Mouse (Mus musculus) left cerebral cortex, adult 2 months (tissue): Measurements from ENCODE around the gene Fam131a. TPM values are rescaled to one million over a fixed set of nuclear protein-coding genes. Genes with fewer than 3 reads are reported as not detected.
"Not testable (repeated sequence)": the region's sequence is repeated elsewhere in the genome, so short reads cannot be mapped to it uniquely, and the experiment has no call there.

Experiments
- DNase-seq, 2 experiments: peaks; one replicate each; pipeline ENCODE4 v3.0.0; 2021 to 2022; ENCODE audit warnings: low spot score in 2 of 2, mixed read lengths in 1 of 2; ENCODE audit errors: extremely low spot score in 1 of 2
- H3K27ac ChIP-seq: fragments of 200-600 bp; 2 replicates; pipeline ENCODE4 v1.8.1; 2022
- H3K4me3 ChIP-seq: fragments of 200-600 bp; 2 replicates; pipeline ENCODE4 v1.8.1; 2022
- CTCF ChIP-seq: fragments of 200-600 bp; IDR thresholded peaks from 2 replicates; pipeline ENCODE4 v1.8.1; 2022; ENCODE audit warnings: antibody characterized with exemption, mild to moderate bottlenecking, moderate library complexity
- intact Hi-C: fragments of 180-260 bp; cut with DNase I; formaldehyde crosslinking; loops from one replicate; pipeline ENCODE4 v1.15.1; 2025
- long read RNA-seq, 2 experiments: library from polyadenylated mRNA; stranded (forward); transcript quantifications; one replicate each; pipeline ENCODE4 v2.0.0; 2021; ENCODE audit warnings: borderline mapping rate in 2 of 2
- total RNA-seq, 2 experiments: library from RNA; stranded (reverse); gene quantifications; 2 replicates each; pipeline ENCODE4 v1.2.3; 2021

Fam131a gene
- total RNA-seq, result 100 to 1,000 TPM; 320 to 343 TPM
- long read RNA-seq, experiment 1, transcript Fam131a-201 (6 exons, 2,432 nt), result major isoform, 193 of 313 reads
- long read RNA-seq, experiment 1, transcript Fam131a-203 (5 exons, 803 nt), result minor isoform, 14 of 313 reads
- long read RNA-seq, experiment 1, transcript Fam131a-205 (7 exons, 962 nt), result minor isoform, 26 of 313 reads
- long read RNA-seq, experiment 1, partial matches to known transcripts, result 73 of 313 reads
- long read RNA-seq, experiment 1, other reads (novel, unspliced or antisense), result 7 of 313 reads
- long read RNA-seq, experiment 2, transcript Fam131a-201 (6 exons, 2,432 nt), result major isoform, 101 of 208 reads
- long read RNA-seq, experiment 2, transcript Fam131a-203 (5 exons, 803 nt), result minor isoform, 6 of 208 reads
- long read RNA-seq, experiment 2, transcript Fam131a-205 (7 exons, 962 nt), result minor isoform, 23 of 208 reads
- long read RNA-seq, experiment 2, partial matches to known transcripts, result 65 of 208 reads
- long read RNA-seq, experiment 2, other reads (novel, unspliced or antisense), result 13 of 208 reads

GRCm38 (mm10) chr16:20693111-20693701, at the start of gene Fam131a:
Gene Fam131a, plus strand, starts transcription at chr16:20693241.
- peak within 1 kb of the TSS; percentile 72 for H3K4me3 ChIP-seq
- intact Hi-C loops, result loop anchor here (2.0 kb wide), 1 partner anchor 14 kb away; no protein-coding TSS in a partner anchor
- H3K27ac ChIP-seq, result peak within 1 kb of the TSS; percentile 88
- peak; percentile 93 to 94 for DNase-seq
- TF ChIP-seq CTCF, result no peak

GRCm38 (mm10) chr16:20643911-20644310, 49.1 kb upstream of the Fam131a start:
- Histone ChIP-seq H3K4me3 (no peak overlapping the region), H3K27ac (no peak overlapping the region)
- intact Hi-C loops, result loop anchor here (10.0 kb wide), 1 partner anchor 59 kb away; the partner anchor contains the start of gene Vwa5b2
- no peak for TF ChIP-seq CTCF
- no peak for DNase-seq

- intact Hi-C loops, result loop anchor here (1.0 to 2.0 kb wide), 2 partner anchors 21 to 40 kb away; partner anchors contain the start of genes Alg3, Eef1akmt4 and Gm49333
- peak; percentile 95 to 98 for DNase-seq
- Histone ChIP-seq H3K4me3 (peak within 1 kb of the TSS; percentile 58), H3K27ac (peak within 1 kb of the TSS; percentile 88)
- no peak; the same call in 1 of the 2 replicates for TF ChIP-seq CTCF
Measured at GRCm38 (mm10) chr16:20651076-20651946, 41.7 kb upstream of the Fam131a start, which contains the start of gene Psmd2. Gene Psmd2, plus strand, starts transcription at chr16:20651652.

DNA sequence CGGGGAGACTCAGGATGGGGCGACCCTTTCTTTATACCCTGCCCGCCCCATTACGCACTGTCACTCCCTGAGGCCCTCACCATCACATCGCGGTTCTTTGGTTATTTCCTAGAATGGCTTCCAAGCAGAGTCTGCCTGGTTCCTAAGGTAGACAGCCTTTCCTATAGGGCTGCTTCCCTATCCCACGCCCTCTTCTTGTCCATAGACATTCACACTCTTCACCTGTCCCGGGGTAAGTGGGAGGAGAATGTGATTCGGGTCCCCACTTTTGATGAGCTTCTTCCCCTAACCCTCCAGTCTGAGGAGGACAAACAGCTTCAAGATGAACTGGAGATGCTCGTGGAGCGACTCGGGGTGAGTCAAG, 41.1 kb upstream of the Fam131a start:
- DNase-seq, result no peak
- no peak for TF ChIP-seq CTCF
- intact Hi-C loops, result loop anchor here (1.0 to 2.0 kb wide), 2 partner anchors 21 to 41 kb away; partner anchors contain the start of genes Alg3, Eef1akmt4 and Gm49333
- peak overlapping the region; percentile 58 for H3K4me3 ChIP-seq
- peak overlapping the region; percentile 88 for H3K27ac ChIP-seq

GRCm38 (mm10) chr16:20653315-20653714, 39.7 kb upstream of the Fam131a start:
- H3K27ac ChIP-seq, result no peak overlapping the region
- intact Hi-C loops, result no loop called here
- no peak for DNase-seq
- TF ChIP-seq CTCF, result peak; percentile 26
- no peak overlapping the region; the same call in 1 of the 2 replicates for H3K4me3 ChIP-seq

GRCm38 (mm10) chr16:20657661-20658060, 35.4 kb upstream of the Fam131a start:
- intact Hi-C loops, result no loop called here
- TF ChIP-seq CTCF, result no peak
- Histone ChIP-seq H3K4me3 (no peak overlapping the region), H3K27ac (no peak overlapping the region)
- no peak for DNase-seq

GRCm38 (mm10) chr16:20668013-20668412, 25.0 kb upstream of the Fam131a start, which contains the start of gene Eif4g1:
Gene Eif4g1, plus strand, starts transcription at chr16:20668313.
- H3K27ac ChIP-seq, intact Hi-C loops, H3K4me3 ChIP-seq, DNase-seq: not testable (repeated sequence)

GRCm38 (mm10) chr16:20670291-20670690, 22.8 kb upstream of the Fam131a start:
- intact Hi-C loops, result no loop called here
- no peak for DNase-seq
- Histone ChIP-seq H3K27ac (no peak overlapping the region), H3K4me3 (no peak overlapping the region)
- no peak for TF ChIP-seq CTCF

GRCm38 (mm10) chr16:20671886-20672285, 21.2 kb upstream of the Fam131a start:
- Histone ChIP-seq H3K27ac (no peak overlapping the region), H3K4me3 (peak overlapping the region; percentile 65; the same call in 1 of the 2 replicates)
- TF ChIP-seq CTCF, result no peak
- intact Hi-C loops, result loop anchor here (2.0 kb wide), 1 partner anchor 21 kb away; the partner anchor contains the start of gene Psmd2
- DNase-seq, result no peak

GRCm38 (mm10) chr16:20672500-20672902, 20.5 kb upstream of the Fam131a start:
- TF ChIP-seq CTCF, result no peak
- Histone ChIP-seq H3K4me3 (peak overlapping the region; percentile 65), H3K27ac (peak overlapping the region; percentile 79; the same call in 1 of the 2 replicates)
- intact Hi-C loops, result loop anchor here (2.0 kb wide), 1 partner anchor 22 kb away; the partner anchor contains the start of gene Psmd2
- DNase-seq, result peak; percentile 96 to 98
